Mouse (Mus musculus) stomach, postnatal 0 days (tissue): ENCODE data around the gene Srgap2. TPM values are rescaled to one million over a fixed set of nuclear protein-coding genes. Genes with fewer than 3 reads are reported as not detected.

Source experiments
- ATAC-seq: fragments of 200-750 bp; cut with Nextera tagmentation; 2 replicates; pipeline ENCODE4 v1.8.0; 2017; ENCODE audit not compliant: low FRiP score, low TSS enrichment
- DNase-seq: peaks from one replicate; pipeline ENCODE4 v3.0.0-alpha.2; 2016; ENCODE audit warnings: low spot score
- H3K27ac ChIP-seq: fragments of 300-500 bp; sonication (generic); replicated peaks from 2 replicates; pipeline ENCODE4 v1.5.1; 2014; ENCODE audit warnings: mild to moderate bottlenecking, control low read depth
- H3K27me3 ChIP-seq: fragments of 300-500 bp; sonication (generic); 2 replicates; pipeline ENCODE4 v1.6.1; 2014; ENCODE audit warnings: low read length; ENCODE audit not compliant: control insufficient read depth, insufficient read depth
- H3K36me3 ChIP-seq: fragments of 300-500 bp; sonication (generic); 2 replicates; pipeline ENCODE4 v1.6.1; 2014; ENCODE audit warnings: low read length, mixed read lengths; ENCODE audit not compliant: control insufficient read depth, insufficient read depth
- H3K4me1 ChIP-seq: fragments of 300-500 bp; sonication (generic); replicated peaks from 2 replicates; pipeline ENCODE4 v1.6.1; 2014; ENCODE audit warnings: antibody characterized with exemption; ENCODE audit not compliant: control insufficient read depth, insufficient read depth
- H3K4me2 ChIP-seq: fragments of 300-500 bp; sonication (generic); replicated peaks from 2 replicates; pipeline ENCODE4 v1.6.1; 2014; ENCODE audit warnings: low read depth, mild to moderate bottlenecking, control low read depth, moderate library complexity
- H3K4me3 ChIP-seq: fragments of 300-500 bp; sonication (generic); 2 replicates; pipeline ENCODE4 v1.5.1; 2014; ENCODE audit warnings: low read depth, low read length, control low read depth
- H3K9ac ChIP-seq: fragments of 300-500 bp; sonication (generic); 2 replicates; pipeline ENCODE4 v1.6.1; 2014; ENCODE audit warnings: mild to moderate bottlenecking, low read length, control low read depth, mixed read lengths
- H3K9me3 ChIP-seq: fragments of 300-500 bp; sonication (generic); 2 replicates; pipeline ENCODE4 v1.6.1; 2016; ENCODE audit warnings: low read length; ENCODE audit not compliant: control insufficient read depth
- CTCF ChIP-seq: IDR thresholded peaks from 2 replicates; pipeline ENCODE4 v1.5.1; 2016; ENCODE audit warnings: antibody characterized with exemption, low read depth, mild to moderate bottlenecking, moderate library complexity
- EP300 ChIP-seq: optimal IDR thresholded peaks from 2 replicates; pipeline ENCODE3; 2016; ENCODE audit warnings: antibody characterized with exemption
- WGBS: fragments of 180-500 bp; shearing (Covaris S2); extraction: QIAGEN DNeasy Blood & Tissue Kit; methylation state at CpG from one replicate; pipeline ENCODE4 v1.1.7; 2014; 5-methylcytosine and 5-hydroxymethylcytosine counted together
- polyA plus RNA-seq: library from polyadenylated mRNA; unstranded; fragments of >200 nt; fragmentation: Nextera tagmentation; extraction: Ambion mirVana; gene quantifications from 2 replicates; pipeline ENCODE4 v1.2.1, GENCODE M21; 2015

Gene Srgap2
- polyA plus RNA-seq, 1 experiment from 2014 or later = 7.7 TPM

DNA sequence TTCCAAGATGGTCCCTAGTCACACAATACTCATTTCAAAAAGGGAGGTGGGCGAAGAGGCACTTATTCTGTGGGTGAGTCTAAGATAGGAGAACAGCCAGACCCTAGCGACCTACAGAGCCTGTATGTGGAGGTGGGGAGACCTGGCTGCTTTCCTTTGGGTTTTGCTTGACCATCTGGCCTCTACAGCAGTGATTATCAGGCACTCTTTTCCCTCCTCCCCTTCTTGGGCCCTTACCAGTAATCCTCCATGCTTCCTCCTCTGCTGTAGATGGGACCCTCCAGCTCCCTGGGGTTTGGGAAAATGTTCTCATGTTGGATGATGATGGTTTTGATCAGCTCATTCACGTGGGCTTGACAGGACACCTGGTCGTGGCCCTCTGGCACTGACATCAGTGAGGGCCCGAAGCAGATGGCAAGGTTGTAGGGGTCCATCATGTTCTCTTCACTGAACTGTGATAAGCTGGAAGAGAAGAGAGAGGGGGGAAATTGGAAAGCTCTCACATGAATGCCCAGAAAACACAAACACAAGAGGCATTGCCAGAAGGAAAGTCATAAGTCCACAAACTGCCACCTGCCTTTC is 216.8 kb downstream of the Srgap2 start:
- Histone ChIP-seq H3K36me3 (peaks cover 4% of the 10 kb centered on the region; the same call in 1 of the 2 replicates), H3K4me2 (no peak overlapping the region), H3K4me1 (no peaks in the 10 kb centered on the region), H3K9me3 (no peaks in the 10 kb centered on the region), H3K9ac (no peak overlapping the region), H3K27me3 (no peaks in the 10 kb centered on the region), H3K27ac (no peak overlapping the region), H3K4me3 (no peak overlapping the region)
- TF ChIP-seq EP300 (no peak), CTCF (no peak)
- DNase-seq = no peak
- WGBS = 90% methylated on average over 5 of the region's 5 CpGs
- ATAC-seq = no peak

GRCm38 (mm10) chr1:131300750-131301149 is 226.4 kb downstream of the Srgap2 start:
- Histone ChIP-seq H3K27me3 (no peaks in the 10 kb centered on the region), H3K36me3 (peaks cover 2% of the 10 kb centered on the region; the same call in 1 of the 2 replicates), H3K4me3 (no peak overlapping the region), H3K4me2 (no peak overlapping the region), H3K27ac (no peak overlapping the region), H3K9ac (no peak overlapping the region), H3K9me3 (no peaks in the 10 kb centered on the region), H3K4me1 (no peaks in the 10 kb centered on the region)
- WGBS = 92% methylated on average over 2 of the region's 2 CpGs
- TF ChIP-seq EP300 = no peak
- ATAC-seq (peak; percentile 54; the same call in 1 of the 2 replicates), DNase-seq (no peak)

DNA sequence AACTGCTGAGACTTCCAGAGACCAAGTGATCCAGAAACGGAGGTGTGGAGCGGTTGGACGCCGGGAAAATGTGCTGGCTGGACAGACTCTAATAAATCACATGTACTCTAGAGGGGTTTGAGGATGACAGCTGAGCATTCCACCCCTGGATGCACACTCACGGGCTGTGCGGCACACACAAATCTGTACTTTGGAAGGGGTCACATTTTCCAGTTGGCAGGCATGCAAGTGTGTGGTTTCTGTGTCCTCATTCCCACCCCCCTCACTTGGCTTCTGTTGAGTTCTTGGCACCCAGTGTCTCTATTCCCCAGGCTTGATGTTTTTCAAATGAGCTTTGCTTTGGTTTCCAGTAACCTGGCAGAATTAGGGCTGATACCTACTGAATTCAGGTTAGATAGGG is 227.4 kb downstream of the Srgap2 start:
- Histone ChIP-seq H3K9ac (no peak overlapping the region), H3K36me3 (peaks cover 2% of the 10 kb centered on the region; the same call in 1 of the 2 replicates), H3K27me3 (no peaks in the 10 kb centered on the region), H3K9me3 (no peaks in the 10 kb centered on the region), H3K27ac (no peak overlapping the region), H3K4me3 (no peak overlapping the region), H3K4me2 (no peak overlapping the region), H3K4me1 (no peaks in the 10 kb centered on the region)
- 71% methylated on average over 6 of the region's 6 CpGs for WGBS
- DNase-seq (no peak), ATAC-seq (no peak)
- no peak for TF ChIP-seq CTCF
- TF ChIP-seq EP300 = no peak

DNA sequence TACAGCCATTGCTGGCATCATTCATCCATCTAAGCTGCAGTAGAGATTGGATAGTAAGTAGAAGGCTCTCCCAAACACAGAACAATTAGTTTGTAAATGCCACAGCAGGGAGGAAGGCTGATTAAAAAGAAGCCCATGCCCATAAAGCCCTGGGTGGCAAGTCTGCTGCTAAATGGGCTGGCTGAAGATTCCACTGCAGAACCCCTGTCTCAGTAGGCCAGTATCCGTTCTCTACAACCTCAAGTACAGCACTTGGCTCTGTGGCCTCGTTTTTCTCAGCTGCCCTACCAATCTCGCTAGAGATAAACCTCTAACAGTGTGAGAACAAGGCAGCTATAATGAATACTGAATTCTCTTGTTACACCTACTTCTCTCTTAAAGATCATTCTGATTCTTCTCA is 227.9 kb downstream of the Srgap2 start:
- TF ChIP-seq CTCF = no peak
- no peak for TF ChIP-seq EP300
- Histone ChIP-seq H3K9ac (no peak overlapping the region), H3K27ac (no peak overlapping the region), H3K27me3 (no peaks in the 10 kb centered on the region), H3K4me1 (no peaks in the 10 kb centered on the region), H3K4me3 (no peak overlapping the region), H3K9me3 (no peaks in the 10 kb centered on the region), H3K36me3 (peaks cover 2% of the 10 kb centered on the region; the same call in 1 of the 2 replicates), H3K4me2 (no peak overlapping the region)
- ATAC-seq (no peak), DNase-seq (no peak)
- 75% methylated on average over 3 of the region's 3 CpGs for WGBS

DNA sequence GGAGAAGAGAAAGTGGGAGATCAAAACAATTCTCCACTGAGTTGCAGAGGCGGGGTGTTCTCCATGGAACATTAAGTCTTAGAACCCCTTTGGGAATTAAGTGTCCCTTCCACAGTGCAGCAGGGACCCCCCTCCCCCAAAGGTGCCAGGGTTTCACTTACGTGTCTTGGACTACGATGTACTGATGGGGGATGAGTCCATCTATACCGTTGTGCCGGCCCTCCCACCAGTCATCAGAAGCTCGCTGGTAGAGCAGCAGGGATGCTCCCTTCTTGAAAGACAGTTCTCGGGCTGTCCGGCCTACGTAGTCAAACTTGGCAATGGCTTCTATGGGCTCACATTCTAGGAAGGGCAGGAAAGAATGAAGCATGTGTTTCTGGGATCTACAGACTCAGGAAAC is 229.0 kb downstream of the Srgap2 start:
- 97% methylated on average over 9 of the region's 9 CpGs for WGBS
- ATAC-seq (no peak), DNase-seq (no peak)
- Histone ChIP-seq H3K4me3 (no peak overlapping the region), H3K4me2 (no peak overlapping the region), H3K27me3 (no peaks in the 10 kb centered on the region), H3K9ac (no peak overlapping the region), H3K4me1 (no peaks in the 10 kb centered on the region), H3K36me3 (peaks cover 2% of the 10 kb centered on the region; the same call in 1 of the 2 replicates), H3K9me3 (no peaks in the 10 kb centered on the region), H3K27ac (no peak overlapping the region)
- TF ChIP-seq CTCF (no peak), EP300 (no peak)

DNA sequence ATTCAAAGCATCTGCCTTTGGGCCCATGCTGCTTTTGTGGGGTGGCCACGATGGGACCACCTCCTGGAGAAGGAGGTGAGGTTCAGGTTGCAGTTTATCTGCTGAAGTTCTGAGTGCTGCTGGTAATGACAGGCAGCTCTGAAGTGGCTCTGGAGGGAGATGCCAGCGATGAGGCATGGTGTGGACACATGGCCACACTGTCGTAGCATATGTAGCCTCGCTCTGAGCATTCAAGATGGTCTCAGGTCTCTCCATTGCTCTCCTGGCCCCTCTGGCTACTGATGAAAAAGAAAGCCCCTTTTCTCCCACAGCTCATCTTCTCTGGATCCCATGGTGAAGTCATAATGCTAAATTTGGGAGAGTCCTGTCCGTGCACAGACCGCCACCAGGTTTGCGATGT is 230.4 kb downstream of the Srgap2 start:
- WGBS = 87% methylated on average over 7 of the region's 7 CpGs
- TF ChIP-seq EP300 (no peak), CTCF (no peak)
- peaks cover 2% of the 10 kb centered on the region; the same call in 1 of the 2 replicates for H3K36me3 ChIP-seq

More for the DNA sequence above, 230.4 kb downstream of the Srgap2 start:
- no peak for ATAC-seq
- no peaks in the 10 kb centered on the region for H3K9me3 ChIP-seq
- no peak overlapping the region for H3K27ac ChIP-seq
- H3K9ac ChIP-seq = no peak overlapping the region
- DNase-seq = no peak
- no peaks in the 10 kb centered on the region for H3K4me1 ChIP-seq
- no peak overlapping the region for H3K4me2 ChIP-seq
- H3K27me3 ChIP-seq = no peaks in the 10 kb centered on the region
- no peak overlapping the region for H3K4me3 ChIP-seq
